Mouse (Mus musculus) myocyte (in vitro differentiated cells): Measurements from ENCODE around the gene Adcy7.

Experiments used
- MAX ChIP-seq: IDR thresholded peaks from one replicate; pipeline ENCODE4 v1.6.1; 2011; ENCODE audit warnings: low read depth, mild to moderate bottlenecking, control low read depth
- POLR2A ChIP-seq: IDR thresholded peaks from one replicate; pipeline ENCODE4 v1.6.1; 2011; ENCODE audit warnings: low read depth, mild to moderate bottlenecking, control low read depth, moderate library complexity; ENCODE audit not compliant: insufficient read length
- TCF12 ChIP-seq: IDR thresholded peaks from one replicate; pipeline ENCODE4 v1.6.1; 2011; ENCODE audit warnings: mild to moderate bottlenecking, control low read depth; ENCODE audit not compliant: poor library complexity, insufficient read depth, severe bottlenecking

DNA sequence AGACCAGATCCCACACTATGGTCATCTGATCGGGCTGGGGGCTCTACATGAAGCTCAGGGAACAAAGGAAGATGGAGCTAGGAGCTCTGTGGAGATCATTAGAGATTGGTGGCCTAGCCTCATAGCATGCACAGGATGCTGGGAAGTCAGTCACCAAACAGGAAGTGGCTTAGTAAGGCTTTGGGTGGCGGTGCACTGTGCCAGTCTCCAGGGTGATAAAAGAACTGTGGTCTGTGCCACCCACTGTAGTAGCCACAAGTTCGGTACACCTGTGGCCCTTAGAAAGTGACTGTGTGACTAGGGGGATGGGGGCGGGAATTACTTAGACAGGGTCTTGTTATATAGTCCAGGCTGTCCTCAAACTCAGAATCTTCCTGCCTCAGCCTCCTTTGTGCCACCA is 33.6 kb downstream of the Adcy7 start:
- TF ChIP-seq POLR2A (no peak), TCF12 (no peak), MAX (no peak)
